Mouse (Mus musculus) liver, embryonic 14.5 days (tissue): Measurements from ENCODE around the gene Cacna2d2.

Experiments used
- CTCF ChIP-seq: IDR thresholded peaks from 2 replicates; pipeline ENCODE4 v1.5.1; 2016; ENCODE audit warnings: antibody characterized with exemption, low read depth, control low read depth
- EP300 ChIP-seq: IDR thresholded peaks from 2 replicates; pipeline ENCODE4 v1.6.1; 2016; ENCODE audit warnings: antibody characterized with exemption, low read depth

DNA sequence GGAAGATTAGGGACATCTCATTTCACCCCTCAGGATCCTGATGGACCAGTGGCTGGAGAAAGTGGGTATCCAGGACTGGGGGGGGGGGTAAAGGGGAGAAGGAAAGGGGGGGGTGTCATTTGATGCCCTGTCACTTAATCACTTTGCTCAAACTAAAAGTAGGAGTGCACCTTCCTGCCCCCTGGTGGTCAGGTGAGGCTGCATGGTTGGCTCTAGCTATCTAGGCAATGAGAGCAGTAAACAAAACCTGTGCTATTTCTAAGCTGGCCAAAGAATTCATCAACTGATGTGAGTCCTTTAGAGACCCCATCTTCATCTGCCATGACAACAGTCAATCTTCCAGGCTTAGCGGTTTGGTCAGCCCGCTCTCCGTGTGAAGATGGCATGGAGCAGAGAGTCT is 12.7 kb upstream of the Cacna2d2 start:
- TF ChIP-seq CTCF (peak; percentile 81), EP300 (no peak)
